Mouse (Mus musculus): ENCODE results near the gene Sgsm1. TPM values are rescaled to one million over a fixed set of nuclear protein-coding genes. Genes with fewer than 3 reads are reported as not detected.

Gene Sgsm1
- polyA plus RNA-seq, 1 experiment from 2014 or later: 0.57 TPM

- Histone ChIP-seq H3K4me2 (ENCODE audit: low read length) (no peak overlapping the region), H3K9me3 (ENCODE audit: control insufficient read depth, low read length) (0 out of 2 replicates have a peak, but pooled peaks cover 2% of the 10 kb centered on the region), H3K4me3 (ENCODE audit: control insufficient read depth in 1 of 2, insufficient read depth in 1 of 2, low read depth in 1 of 2, low read length in 2 of 2) (no peak overlapping the region), H3K27ac (replicated peaks in 1 of 2; ENCODE audit: control insufficient read depth in 1 of 2, insufficient read depth in 1 of 2, low read depth in 2 of 2, low read length in 2 of 2) (no peak overlapping the region), H3K4me1 (ENCODE audit: control insufficient read depth in 2 of 2, insufficient read depth in 2 of 2, low read length in 2 of 2) (peaks cover 2 to 8% of the 10 kb centered on the region in 2 experiments; a peak in 2 of 4 replicates), H3K9ac (ENCODE audit: low read length) (no peak overlapping the region), H3K36me3 (ENCODE audit: control insufficient read depth, insufficient read depth, low read length) (no peaks in the 10 kb centered on the region), H3K27me3 (ENCODE audit: control insufficient read depth, insufficient read depth, low read length) (no peaks in the 10 kb centered on the region)
- WGBS: 47% methylated on average over 8 of the region's 8 CpGs
- ATAC-seq (ENCODE audit: insufficient number of reproducible peaks, insufficient read depth, low FRiP score, low read depth): no peak
Observed at GRCm38 (mm10) chr5:113249263-113249930, 61.2 kb downstream of the Sgsm1 start.

- H3K27me3 ChIP-seq (ENCODE audit: control insufficient read depth, insufficient read depth, low read length): peaks cover 6% of the 10 kb centered on the region; the same call in 1 of the 2 replicates
- no peaks in the 10 kb centered on the region for H3K9me3 ChIP-seq (ENCODE audit: control insufficient read depth, low read length)
- peaks cover 0 to 10% of the 10 kb centered on the region in 2 experiments; a peak in 1 of 4 replicates for H3K4me1 ChIP-seq (ENCODE audit: control insufficient read depth in 2 of 2, insufficient read depth in 2 of 2, low read length in 2 of 2)
- no peak for ATAC-seq (ENCODE audit: insufficient number of reproducible peaks, insufficient read depth, low FRiP score, low read depth)
- no peak overlapping the region for H3K4me2 ChIP-seq (ENCODE audit: low read length)
- no peak overlapping the region for H3K27ac ChIP-seq (replicated peaks in 1 of 2; ENCODE audit: control insufficient read depth in 1 of 2, insufficient read depth in 1 of 2, low read depth in 2 of 2, low read length in 2 of 2)
- H3K4me3 ChIP-seq (ENCODE audit: control insufficient read depth in 1 of 2, insufficient read depth in 1 of 2, low read depth in 1 of 2, low read length in 2 of 2): no peak overlapping the region
- WGBS: 68% methylated on average over 5 of the region's 5 CpGs
- no peaks in the 10 kb centered on the region for H3K36me3 ChIP-seq (ENCODE audit: control insufficient read depth, insufficient read depth, low read length)
- H3K9ac ChIP-seq (ENCODE audit: low read length): no peak overlapping the region
Observed at GRCm38 (mm10) chr5:113230196-113230595, 80.4 kb downstream of the Sgsm1 start.

GRCm38 (mm10) chr5:113226632-113227102 is 83.9 kb downstream of the Sgsm1 start, which contains the start of gene Tmem211:
Gene Tmem211, plus strand, starts transcription at chr5:113226909.
- H3K27ac ChIP-seq (replicated peaks in 1 of 2; ENCODE audit: control insufficient read depth in 1 of 2, insufficient read depth in 1 of 2, low read depth in 2 of 2, low read length in 2 of 2): peak within 1 kb of the TSS; percentile 52 to 66; a peak in 3 of 4 replicates
- peak; percentile 68 for ATAC-seq (ENCODE audit: insufficient number of reproducible peaks, insufficient read depth, low FRiP score, low read depth)
- H3K27me3 ChIP-seq (ENCODE audit: control insufficient read depth, insufficient read depth, low read length): peaks cover 6% of the 10 kb centered on the region; the same call in 1 of the 2 replicates
- H3K4me2 ChIP-seq (ENCODE audit: low read length): peak within 1 kb of the TSS; percentile 51
- no peaks in the 10 kb centered on the region for H3K9me3 ChIP-seq (ENCODE audit: control insufficient read depth, low read length)
- peaks cover 0 to 10% of the 10 kb centered on the region in 2 experiments; a peak in 1 of 4 replicates for H3K4me1 ChIP-seq (ENCODE audit: control insufficient read depth in 2 of 2, insufficient read depth in 2 of 2, low read length in 2 of 2)
- no peaks in the 10 kb centered on the region for H3K36me3 ChIP-seq (ENCODE audit: control insufficient read depth, insufficient read depth, low read length)
- WGBS: 4% methylated on average over 11 of the region's 13 CpGs
- peak within 1 kb of the TSS; percentile 31; the same call in 1 of the 2 replicates for H3K9ac ChIP-seq (ENCODE audit: low read length)
- H3K4me3 ChIP-seq (ENCODE audit: control insufficient read depth in 1 of 2, insufficient read depth in 1 of 2, low read depth in 1 of 2, low read length in 2 of 2): peak within 1 kb of the TSS; percentile 6 to 27

- no peak overlapping the region for H3K9ac ChIP-seq (ENCODE audit: low read length)
- H3K4me1 ChIP-seq (ENCODE audit: control insufficient read depth in 2 of 2, insufficient read depth in 2 of 2, low read length in 2 of 2): peaks cover 0 to 10% of the 10 kb centered on the region in 2 experiments; a peak in 1 of 4 replicates
- ATAC-seq (ENCODE audit: insufficient number of reproducible peaks, insufficient read depth, low FRiP score, low read depth): no peak
- H3K27me3 ChIP-seq (ENCODE audit: control insufficient read depth, insufficient read depth, low read length): peaks cover 6% of the 10 kb centered on the region; the same call in 1 of the 2 replicates
- peak overlapping the region; percentile 52 to 66; a peak in 3 of 4 replicates for H3K27ac ChIP-seq (replicated peaks in 1 of 2; ENCODE audit: control insufficient read depth in 1 of 2, insufficient read depth in 1 of 2, low read depth in 2 of 2, low read length in 2 of 2)
- peak overlapping the region; percentile 51 for H3K4me2 ChIP-seq (ENCODE audit: low read length)
- 19% methylated on average over 25 of the region's 25 CpGs for WGBS
- no peaks in the 10 kb centered on the region for H3K36me3 ChIP-seq (ENCODE audit: control insufficient read depth, insufficient read depth, low read length)
- peaks cover 4% of the 10 kb centered on the region; the same call in 1 of the 2 replicates for H3K9me3 ChIP-seq (ENCODE audit: control insufficient read depth, low read length)
- H3K4me3 ChIP-seq (ENCODE audit: control insufficient read depth in 1 of 2, insufficient read depth in 1 of 2, low read depth in 1 of 2, low read length in 2 of 2): peak overlapping the region in 1 of 2 experiments; percentile 6; a peak in 2 of 4 replicates
Observed at GRCm38 (mm10) chr5:113225686-113226435, 84.7 kb downstream of the Sgsm1 start.

GRCm38 (mm10) chr5:113225271-113225670 is 85.3 kb downstream of the Sgsm1 start:
- ATAC-seq (ENCODE audit: insufficient number of reproducible peaks, insufficient read depth, low FRiP score, low read depth): no peak
- Histone ChIP-seq H3K4me3 (ENCODE audit: control insufficient read depth in 1 of 2, insufficient read depth in 1 of 2, low read depth in 1 of 2, low read length in 2 of 2) (no peak overlapping the region), H3K36me3 (ENCODE audit: control insufficient read depth, insufficient read depth, low read length) (no peaks in the 10 kb centered on the region), H3K27me3 (ENCODE audit: control insufficient read depth, insufficient read depth, low read length) (peaks cover 7% of the 10 kb centered on the region; the same call in 1 of the 2 replicates), H3K4me1 (ENCODE audit: control insufficient read depth in 2 of 2, insufficient read depth in 2 of 2, low read length in 2 of 2) (peaks cover 0 to 10% of the 10 kb centered on the region in 2 experiments; a peak in 1 of 4 replicates), H3K9ac (ENCODE audit: low read length) (no peak overlapping the region), H3K27ac (replicated peaks in 1 of 2; ENCODE audit: control insufficient read depth in 1 of 2, insufficient read depth in 1 of 2, low read depth in 2 of 2, low read length in 2 of 2) (peak overlapping the region in 1 of 2 experiments; percentile 66; a peak in 2 of 4 replicates), H3K9me3 (ENCODE audit: control insufficient read depth, low read length) (peaks cover 4% of the 10 kb centered on the region; the same call in 1 of the 2 replicates), H3K4me2 (ENCODE audit: low read length) (0 out of 2 replicates have a peak overlapping the region, but pooled peaks have one; percentile 51)
- 34% methylated on average over 10 of the region's 10 CpGs for WGBS

GRCm38 (mm10) chr5:113223888-113224287 is 86.7 kb downstream of the Sgsm1 start:
- H3K4me1 ChIP-seq (ENCODE audit: control insufficient read depth in 2 of 2, insufficient read depth in 2 of 2, low read length in 2 of 2): peaks cover 0 to 10% of the 10 kb centered on the region in 2 experiments; a peak in 1 of 4 replicates
- H3K27me3 ChIP-seq (ENCODE audit: control insufficient read depth, insufficient read depth, low read length): peaks cover 14% of the 10 kb centered on the region
- H3K9ac ChIP-seq (ENCODE audit: low read length): no peak overlapping the region
- H3K36me3 ChIP-seq (ENCODE audit: control insufficient read depth, insufficient read depth, low read length): no peaks in the 10 kb centered on the region
- peak overlapping the region in 1 of 2 experiments; percentile 55; a peak in 2 of 4 replicates for H3K27ac ChIP-seq (replicated peaks in 1 of 2; ENCODE audit: control insufficient read depth in 1 of 2, insufficient read depth in 1 of 2, low read depth in 2 of 2, low read length in 2 of 2)
- no peak overlapping the region for H3K4me3 ChIP-seq (ENCODE audit: control insufficient read depth in 1 of 2, insufficient read depth in 1 of 2, low read depth in 1 of 2, low read length in 2 of 2)
- H3K4me2 ChIP-seq (ENCODE audit: low read length): no peak overlapping the region
- peaks cover 4% of the 10 kb centered on the region; the same call in 1 of the 2 replicates for H3K9me3 ChIP-seq (ENCODE audit: control insufficient read depth, low read length)
- ATAC-seq (ENCODE audit: insufficient number of reproducible peaks, insufficient read depth, low FRiP score, low read depth): no peak
- 43% methylated on average over 4 of the region's 4 CpGs for WGBS
